Comparison of ENCODE assay signal across 8 mouse cellular contexts in the genomic region with DNA sequence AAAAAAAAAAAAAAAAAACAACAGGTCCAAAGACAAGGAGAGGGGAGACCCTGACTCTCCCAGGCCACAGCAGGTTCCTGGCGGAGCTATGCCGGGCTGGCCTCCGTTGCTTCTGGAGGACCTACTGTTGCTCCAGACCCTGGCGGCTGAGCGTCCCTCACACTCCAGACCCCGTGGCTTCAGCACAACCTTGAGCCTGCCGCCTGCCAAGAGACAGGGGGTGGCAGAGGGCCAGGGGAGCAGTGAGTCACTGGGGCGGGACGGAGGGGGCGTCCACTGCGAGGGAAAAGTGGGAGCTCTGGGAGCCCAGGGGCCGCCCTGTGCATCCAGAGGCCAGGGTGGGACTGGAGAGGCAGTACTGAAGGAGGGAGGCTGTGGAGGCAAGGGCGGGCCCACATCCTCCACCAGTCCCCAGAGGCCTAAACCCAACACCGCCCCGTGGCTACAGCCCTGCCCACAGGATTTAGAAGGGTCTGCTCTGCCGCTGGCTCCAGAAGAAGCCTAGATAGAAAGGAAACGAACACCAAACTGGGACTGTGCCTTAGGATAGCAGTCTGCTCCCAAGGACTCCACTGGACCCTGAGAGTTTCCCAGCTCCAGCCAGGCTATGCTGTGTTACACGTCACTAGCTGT.
DNase-seq lines count a peak whose midpoint lies in the region; ATAC-seq and TF ChIP-seq lines count a peak whose summit lies in the region.

No protein-coding gene starts in this region.

- H3K9ac ChIP-seq in intestine, postnatal 0 days (ENCODE audit: low read depth, low read length) = no peak overlapping the region
- no peak overlapping the region for H3K9ac ChIP-seq in limb, embryonic 11.5 days (ENCODE audit: low read length)
- H3K9ac ChIP-seq in midbrain, embryonic 15.5 days = no peak overlapping the region
- H3K9ac ChIP-seq in stomach, embryonic 16.5 days (ENCODE audit: low read length) = 0 out of 2 replicates have a peak overlapping the region, but pooled peaks have one; percentile 33

- 41% methylated on average over 18 of the region's 18 CpGs for WGBS in intestine, postnatal 0 days
- WGBS in limb, embryonic 11.5 days = 54% methylated on average over 18 of the region's 18 CpGs
- WGBS in midbrain, embryonic 15.5 days = 37% methylated on average over 18 of the region's 18 CpGs
- 22% methylated on average over 18 of the region's 18 CpGs for WGBS in stomach, embryonic 16.5 days

- peak; percentile 65 for ATAC-seq in intestine, postnatal 0 days
- no peak; the same call in 1 of the 2 replicates for ATAC-seq in limb, embryonic 11.5 days (ENCODE audit: insufficient number of reproducible peaks, low FRiP score, low TSS enrichment, low read depth)
- peak; percentile 43 for ATAC-seq in midbrain, embryonic 15.5 days (replicated peaks)
- peak; percentile 95 for ATAC-seq in stomach, embryonic 16.5 days (ENCODE audit: insufficient read depth, low FRiP score)

- H3K36me3 ChIP-seq in intestine, postnatal 0 days (ENCODE audit: control insufficient read depth, insufficient read depth) = no peaks in the 10 kb centered on the region
- no peaks in the 10 kb centered on the region for H3K36me3 ChIP-seq in limb, embryonic 11.5 days (ENCODE audit: control insufficient read depth, insufficient read depth, low read length)
- no peaks in the 10 kb centered on the region for H3K36me3 ChIP-seq in midbrain, embryonic 15.5 days (replicated peaks)
- no peaks in the 10 kb centered on the region for H3K36me3 ChIP-seq in stomach, embryonic 16.5 days (ENCODE audit: control insufficient read depth, insufficient read depth, low read length)

- H3K27me3 ChIP-seq in intestine, postnatal 0 days (replicated peaks; ENCODE audit: control insufficient read depth, insufficient read depth, low read length) = no peaks in the 10 kb centered on the region
- no peaks in the 10 kb centered on the region for H3K27me3 ChIP-seq in limb, embryonic 11.5 days (ENCODE audit: control insufficient read depth, insufficient read depth, low read length)
- H3K27me3 ChIP-seq in midbrain, embryonic 15.5 days (replicated peaks) = no peaks in the 10 kb centered on the region
- H3K27me3 ChIP-seq in stomach, embryonic 16.5 days (ENCODE audit: control insufficient read depth, insufficient read depth, low read length) = no peaks in the 10 kb centered on the region

- H3K4me3 ChIP-seq in intestine, postnatal 0 days (ENCODE audit: low read depth, low read length) = no peak overlapping the region
- H3K4me3 ChIP-seq in limb, embryonic 11.5 days (ENCODE audit: low read depth, low read length) = no peak overlapping the region
- H3K4me3 ChIP-seq in midbrain, embryonic 15.5 days = no peak overlapping the region
- no peak overlapping the region for H3K4me3 ChIP-seq in stomach, embryonic 16.5 days (replicated peaks; ENCODE audit: low read length)

- no peaks in the 10 kb centered on the region for H3K4me1 ChIP-seq in intestine, postnatal 0 days (replicated peaks; ENCODE audit: control insufficient read depth, insufficient read depth, low read length)
- H3K4me1 ChIP-seq in limb, embryonic 11.5 days (ENCODE audit: control insufficient read depth, insufficient read depth, low read length) = peaks cover 7% of the 10 kb centered on the region
- H3K4me1 ChIP-seq in midbrain, embryonic 15.5 days = peaks cover 36% of the 10 kb centered on the region
- H3K4me1 ChIP-seq in stomach, embryonic 16.5 days (ENCODE audit: control insufficient read depth, insufficient read depth, low read length) = peaks cover 16% of the 10 kb centered on the region

- no peak overlapping the region; the same call in 1 of the 2 replicates for H3K4me2 ChIP-seq in intestine, postnatal 0 days (replicated peaks; ENCODE audit: low read depth)
- H3K4me2 ChIP-seq in limb, embryonic 11.5 days (ENCODE audit: low read depth, severe bottlenecking) = no peak overlapping the region
- H3K4me2 ChIP-seq in midbrain, embryonic 15.5 days = no peak overlapping the region
- H3K4me2 ChIP-seq in stomach, embryonic 16.5 days (ENCODE audit: low read depth, low read length) = peak overlapping the region; percentile 27

- no peaks in the 10 kb centered on the region for H3K9me3 ChIP-seq in intestine, postnatal 0 days (ENCODE audit: control insufficient read depth)
- H3K9me3 ChIP-seq in limb, embryonic 11.5 days (ENCODE audit: control insufficient read depth, low read length) = no peaks in the 10 kb centered on the region
- no peaks in the 10 kb centered on the region for H3K9me3 ChIP-seq in midbrain, embryonic 15.5 days
- H3K9me3 ChIP-seq in stomach, embryonic 16.5 days (replicated peaks; ENCODE audit: control insufficient read depth, low read length) = no peaks in the 10 kb centered on the region

- no peak overlapping the region for H3K27ac ChIP-seq in intestine, postnatal 0 days (ENCODE audit: low read depth, low read length)
- H3K27ac ChIP-seq in limb, embryonic 11.5 days (replicated peaks; ENCODE audit: low read depth, low read length) = no peak overlapping the region
- H3K27ac ChIP-seq in midbrain, embryonic 15.5 days = peak overlapping the region; percentile 56
- peak overlapping the region; percentile 67 for H3K27ac ChIP-seq in stomach, embryonic 16.5 days (ENCODE audit: low read length)

- 0 out of 2 replicates have a peak, but pooled peaks have one; percentile 14 for TF ChIP-seq CTCF in intestine, postnatal 0 days (IDR thresholded peaks at IDR 0.05; ENCODE audit: low read depth)

- peak; percentile 49 for DNase-seq in layer of hippocampus, adult 11-12 months (ENCODE audit: low spot score)
- DNase-seq in layer of hippocampus, adult 9-10 months (ENCODE audit: low spot score) = no peak
- DNase-seq in embryo, embryonic 11 days = peak; percentile 42
- peak; percentile 94 to 96 for DNase-seq in heart, adult 18-20 months
- peak; percentile 26 for DNase-seq in limb, embryonic 11.5 days (ENCODE audit: low spot score)

Comparison
In these comparisons a context has a peak if more than half of its experiments do, and no peak if none do; other contexts are left out.
1. H3K27ac ChIP-seq: peak in midbrain, embryonic 15.5 days (single experiment) and stomach, embryonic 16.5 days (single experiment); none in intestine, postnatal 0 days (single experiment) and limb, embryonic 11.5 days (single experiment).